Mouse (Mus musculus) lung, adult 2 months (tissue): ENCODE measurements at regions not wholly inside any gene's neighbourhood (a gene's known extent, or its start where the extent isn't known, plus 50 kb on each side); places are given as distances from the start of the nearest gene placed in this dataset.

Experiments used
- CTCF ChIP-seq: fragments of 200-500 bp; IDR thresholded peaks from 2 replicates; pipeline ENCODE4 v1.5.1; 2011; ENCODE audit warnings: mild to moderate bottlenecking, low read length, control low read depth; ENCODE audit not compliant: insufficient read depth
- POLR2A ChIP-seq: fragments of 200-500 bp; IDR thresholded peaks from 2 replicates; pipeline ENCODE4 v1.6.1; 2011; ENCODE audit warnings: low read depth, mild to moderate bottlenecking, control low read depth, low read length, borderline replicate concordance; ENCODE audit errors: extremely low read depth

- TF ChIP-seq CTCF (no peak), POLR2A (no peak)
These were observed 140.2 kb upstream of the Dpyd start for GRCm38 (mm10) chr3:118421701-118422100.
